Mouse (Mus musculus): ENCODE results near the gene Nbl1.

The Nbl1 gene

GRCm38 (mm10) chr4:139086984-139087383, 5.8 kb downstream of the Nbl1 start:
- TF ChIP-seq GATA4 (IDR thresholded peaks at IDR 0.05; ENCODE audit: insufficient replicate concordance, low read length), result no peak

- no peak for TF ChIP-seq GATA4 (IDR thresholded peaks at IDR 0.05; ENCODE audit: insufficient replicate concordance, low read length)
These were observed 6.8 kb downstream of the Nbl1 start for GRCm38 (mm10) chr4:139086037-139086436.

GRCm38 (mm10) chr4:139085337-139085736, 7.5 kb downstream of the Nbl1 start:
- TF ChIP-seq GATA4 (IDR thresholded peaks at IDR 0.05; ENCODE audit: insufficient replicate concordance, low read length), result no peak

GRCm38 (mm10) chr4:139082790-139083564, 9.8 kb downstream of the Nbl1 start:
- no peak for TF ChIP-seq GATA4 (IDR thresholded peaks at IDR 0.05; ENCODE audit: insufficient replicate concordance, low read length)

GRCm38 (mm10) chr4:139081270-139081931, 11.4 kb downstream of the Nbl1 start:
- no peak for TF ChIP-seq GATA4 (IDR thresholded peaks at IDR 0.05; ENCODE audit: insufficient replicate concordance, low read length)

- no peak for TF ChIP-seq GATA4 (IDR thresholded peaks at IDR 0.05; ENCODE audit: insufficient replicate concordance, low read length)
These were observed 12.5 kb downstream of the Nbl1 start for GRCm38 (mm10) chr4:139080259-139080658.

- no peak for TF ChIP-seq GATA4 (IDR thresholded peaks at IDR 0.05; ENCODE audit: insufficient replicate concordance, low read length)
These were observed 13.4 kb downstream of the Nbl1 start for GRCm38 (mm10) chr4:139079439-139079838.

- TF ChIP-seq GATA4 (IDR thresholded peaks at IDR 0.05; ENCODE audit: insufficient replicate concordance, low read length), result no peak
These were observed 14.1 kb downstream of the Nbl1 start for GRCm38 (mm10) chr4:139078726-139079125.

GRCm38 (mm10) chr4:139078313-139078712, 14.5 kb downstream of the Nbl1 start:
- TF ChIP-seq GATA4 (IDR thresholded peaks at IDR 0.05; ENCODE audit: insufficient replicate concordance, low read length), result no peak

GRCm38 (mm10) chr4:139075915-139076314, 16.9 kb downstream of the Nbl1 start:
- TF ChIP-seq GATA4 (IDR thresholded peaks at IDR 0.05; ENCODE audit: insufficient replicate concordance, low read length), result no peak

- no peak for TF ChIP-seq GATA4 (IDR thresholded peaks at IDR 0.05; ENCODE audit: insufficient replicate concordance, low read length)
These were observed 17.6 kb downstream of the Nbl1 start, which contains the start of gene Htr6 for GRCm38 (mm10) chr4:139075041-139075711. Gene Htr6, minus strand, starts transcription at chr4:139075570.

GRCm38 (mm10) chr4:139074060-139074459, 18.7 kb downstream of the Nbl1 start:
- no peak for TF ChIP-seq GATA4 (IDR thresholded peaks at IDR 0.05; ENCODE audit: insufficient replicate concordance, low read length)

GRCm38 (mm10) chr4:139068287-139068686, 24.5 kb downstream of the Nbl1 start:
- no peak for TF ChIP-seq GATA4 (IDR thresholded peaks at IDR 0.05; ENCODE audit: insufficient replicate concordance, low read length)

- no peak for TF ChIP-seq GATA4 (IDR thresholded peaks at IDR 0.05; ENCODE audit: insufficient replicate concordance, low read length)
These were observed 28.0 kb downstream of the Nbl1 start for GRCm38 (mm10) chr4:139064831-139065230.

GRCm38 (mm10) chr4:139059569-139059968, 33.2 kb downstream of the Nbl1 start:
- TF ChIP-seq GATA4 (IDR thresholded peaks at IDR 0.05; ENCODE audit: insufficient replicate concordance, low read length), result no peak

GRCm38 (mm10) chr4:139058029-139058428, 34.8 kb downstream of the Nbl1 start:
- no peak for TF ChIP-seq GATA4 (IDR thresholded peaks at IDR 0.05; ENCODE audit: insufficient replicate concordance, low read length)

All from liver, adult (tissue).